Mouse (Mus musculus): Measurements from ENCODE around the gene 7420426K07Rik. TPM values are rescaled to one million over a fixed set of nuclear protein-coding genes. Genes with fewer than 3 reads are reported as not detected.

The 7420426K07Rik gene
- total RNA-seq (2014; fragmentation: Nextera tagmentation) (not detected in 2 replicates), total RNA-seq (2017) (not detected in 2 replicates)

DNA sequence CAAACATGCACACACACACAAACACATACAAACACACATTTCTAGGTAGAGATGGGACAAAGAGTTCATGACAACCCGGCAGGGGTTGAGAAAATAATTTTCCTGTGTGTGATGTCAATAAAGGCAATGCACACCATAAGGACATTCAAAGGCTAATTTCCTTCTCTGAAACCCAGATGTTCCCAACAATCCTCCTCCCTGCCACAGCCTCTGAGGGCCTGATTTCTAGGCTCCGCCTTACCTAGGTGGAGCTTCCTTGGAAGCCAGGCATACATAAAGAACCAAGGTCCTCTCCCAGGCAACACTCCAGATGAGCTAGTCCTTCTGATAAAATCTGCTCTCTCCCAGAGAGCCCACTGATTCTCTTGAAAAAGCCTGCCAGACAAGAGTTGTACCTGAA lies at the start of gene 7420426K07Rik:
Gene 7420426K07Rik (plus strand): TSS at position 301 of the 400 bp plus-strand sequence.
- no peak for ATAC-seq (replicated peaks; ENCODE audit: low FRiP score, low TSS enrichment, poor library complexity, severe bottlenecking)

DNA sequence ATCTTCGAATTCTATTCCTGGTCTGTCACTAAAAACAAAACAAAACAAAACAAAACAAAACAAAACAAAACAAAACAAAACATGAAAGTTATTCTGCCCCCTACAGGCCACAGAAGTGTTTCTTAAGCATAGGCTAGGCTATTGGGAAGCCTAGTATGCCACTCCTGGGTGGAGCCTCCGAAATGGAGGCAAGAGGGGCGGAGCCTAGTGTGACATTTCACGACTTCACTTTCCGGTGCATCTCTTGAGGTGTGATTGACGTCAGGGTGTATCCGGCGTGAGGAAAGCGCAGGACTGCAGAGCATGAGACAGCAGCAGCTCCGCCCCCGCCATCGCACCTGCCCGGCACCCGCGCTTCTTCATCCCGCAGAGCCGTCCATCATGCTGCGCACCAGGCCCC lies 46.7 kb upstream of the 7420426K07Rik start, which contains the start of gene Prr23a2:
Gene Prr23a2 (plus strand): TSS at position 285 of the 400 bp plus-strand sequence.
- no peak for ATAC-seq (replicated peaks; ENCODE audit: low FRiP score, low TSS enrichment, poor library complexity, severe bottlenecking)

DNA sequence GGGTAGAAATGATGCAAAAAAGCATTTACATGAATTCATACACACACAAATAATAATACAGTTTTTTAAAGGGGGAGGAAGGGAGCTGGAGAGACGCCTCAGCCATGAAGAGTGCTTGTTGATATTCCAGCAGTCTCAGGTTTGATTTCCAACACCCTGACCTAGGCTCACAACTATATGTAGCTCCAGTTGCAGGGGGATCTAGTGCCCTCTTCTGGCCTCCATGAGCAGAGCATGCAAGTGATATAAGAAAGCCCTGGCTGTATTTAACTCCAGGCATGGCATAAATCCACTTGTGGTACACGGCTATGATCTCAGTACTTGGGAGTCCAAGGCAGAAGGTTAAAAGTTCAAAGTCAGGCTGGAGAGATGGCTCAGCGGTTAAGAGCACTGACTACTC lies 39.5 kb upstream of the 7420426K07Rik start:
- ATAC-seq (replicated peaks; ENCODE audit: low FRiP score, low TSS enrichment, poor library complexity, severe bottlenecking), result no peak

DNA sequence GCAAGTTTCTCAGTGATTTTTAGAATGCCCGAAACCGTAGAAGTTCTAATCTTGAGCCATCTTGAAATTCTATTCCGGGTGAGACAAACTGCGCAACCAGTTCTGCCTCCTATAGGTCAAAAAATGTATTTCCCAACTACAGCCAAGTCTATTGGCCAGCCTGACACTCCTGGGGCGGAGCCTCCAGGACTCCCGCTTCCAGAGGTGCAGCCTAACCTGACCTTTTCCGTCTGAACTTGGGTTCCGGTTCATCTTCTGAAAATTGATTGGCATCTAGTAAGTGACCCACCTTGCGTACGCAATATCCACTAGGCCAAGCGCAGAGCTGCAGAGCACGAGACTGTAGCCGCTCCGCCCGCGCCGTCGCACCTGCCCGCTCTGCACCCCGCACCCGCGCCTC lies 38.3 kb upstream of the 7420426K07Rik start, which contains the start of gene Prr23a3:
Gene Prr23a3 (plus strand): TSS at position 197 of the 400 bp plus-strand sequence.
- ATAC-seq (replicated peaks; ENCODE audit: low FRiP score, low TSS enrichment, poor library complexity, severe bottlenecking), result no peak

DNA sequence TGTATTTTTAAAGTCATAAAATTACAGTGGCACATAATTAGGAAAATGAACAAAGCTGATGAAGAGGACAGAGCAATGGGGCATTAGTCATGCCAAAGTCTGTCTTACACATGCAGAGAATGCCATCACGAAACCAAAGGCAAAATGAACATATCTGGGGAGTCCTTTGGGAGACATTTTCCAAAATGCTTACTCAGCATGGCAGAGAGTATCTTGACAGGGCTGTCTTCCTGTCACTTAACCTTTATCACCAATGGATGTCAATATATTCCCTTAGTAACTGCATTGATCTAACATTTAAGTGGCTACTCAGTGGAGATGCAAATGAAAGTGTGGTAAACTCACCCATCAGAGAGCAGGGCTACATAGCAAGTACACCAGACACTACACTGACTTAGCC lies 1.4 kb upstream of the 7420426K07Rik start:
- ATAC-seq (replicated peaks; ENCODE audit: low FRiP score, low TSS enrichment, poor library complexity, severe bottlenecking), result no peak

DNA sequence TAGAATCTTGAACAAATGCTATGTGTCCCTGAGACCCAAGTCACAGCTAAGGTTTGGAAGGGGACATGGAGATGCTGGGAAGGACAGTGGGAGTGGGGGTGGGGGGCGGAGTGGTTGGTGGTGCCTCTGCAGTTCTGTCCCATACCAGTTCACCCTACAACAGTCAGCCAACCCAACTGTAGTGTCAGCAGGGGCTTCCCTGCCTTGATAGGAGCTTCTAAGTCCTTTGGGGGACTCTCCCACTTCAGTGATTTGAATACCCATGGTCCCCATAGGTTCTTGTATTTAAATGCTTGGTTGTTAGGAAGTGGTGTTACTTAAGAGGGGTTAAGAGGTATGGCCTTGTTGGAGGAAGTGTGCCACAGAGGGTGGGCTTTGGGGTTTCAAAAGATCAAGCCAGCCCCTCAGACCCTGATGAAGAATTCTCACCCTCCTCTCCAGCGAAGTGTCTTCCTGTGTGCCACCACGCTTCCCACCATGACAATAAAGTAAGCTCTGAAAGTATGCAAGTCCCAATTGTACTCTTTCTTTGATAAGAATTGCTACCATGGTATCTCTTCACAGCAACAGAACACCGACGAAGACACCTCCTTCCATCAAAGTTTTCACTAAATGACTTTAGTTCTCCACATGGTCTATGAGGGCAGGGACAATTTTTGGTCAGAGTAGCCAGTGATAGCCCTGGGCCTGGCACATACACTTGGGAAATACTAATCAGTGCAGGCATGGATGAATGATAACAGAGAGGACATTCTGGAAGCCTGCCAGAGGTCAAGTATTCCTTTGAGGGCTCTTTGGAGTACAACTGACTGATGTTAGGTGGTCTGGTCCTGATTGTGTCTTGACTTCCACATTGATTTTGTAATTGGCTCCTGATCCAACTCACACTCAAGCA lies 18.0 kb downstream of the 7420426K07Rik start:
- no peak for ATAC-seq (replicated peaks; ENCODE audit: low FRiP score, low TSS enrichment, poor library complexity, severe bottlenecking)

DNA sequence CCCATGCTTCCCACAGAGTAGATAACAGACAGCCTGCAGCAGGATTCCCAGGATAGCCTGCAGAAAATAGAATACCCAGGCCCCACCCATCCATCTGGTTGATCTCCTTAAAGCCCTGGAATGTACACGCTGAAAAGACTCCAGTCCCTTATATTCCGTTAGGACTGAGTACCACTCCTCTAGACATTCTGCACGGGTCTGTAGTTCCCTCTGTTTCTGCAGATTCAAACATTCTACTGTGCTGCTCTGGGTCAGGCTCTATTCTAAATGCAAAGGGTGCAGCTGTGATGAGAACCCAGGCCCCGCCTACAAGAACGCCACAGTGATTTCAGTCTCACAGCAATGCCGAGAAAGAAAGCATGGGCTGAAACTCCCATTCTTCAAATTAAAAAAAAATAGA lies 20.2 kb downstream of the 7420426K07Rik start:
- no peak for ATAC-seq (replicated peaks; ENCODE audit: low FRiP score, low TSS enrichment, poor library complexity, severe bottlenecking)

DNA sequence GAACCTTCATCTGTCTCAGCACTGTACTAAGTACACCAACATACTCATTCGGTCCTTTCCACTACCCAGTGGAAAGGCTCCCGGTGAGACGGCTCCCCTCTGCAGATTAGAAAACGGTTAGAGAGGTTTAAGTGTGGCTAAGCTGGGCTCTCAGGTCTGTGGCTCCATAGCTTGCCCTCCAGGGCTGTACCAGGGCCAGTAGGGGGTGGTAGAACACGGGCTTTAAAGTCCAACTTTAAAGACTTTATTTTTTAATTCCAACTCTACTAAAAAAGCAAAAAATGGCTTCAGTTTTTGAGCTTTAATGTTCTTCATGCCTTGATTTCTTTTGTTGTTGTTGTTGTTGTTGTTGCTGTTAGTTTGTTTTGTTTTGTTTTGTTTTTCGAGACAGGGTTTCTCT lies 21.3 kb downstream of the 7420426K07Rik start:
- no peak for ATAC-seq (replicated peaks; ENCODE audit: low FRiP score, low TSS enrichment, poor library complexity, severe bottlenecking)

DNA sequence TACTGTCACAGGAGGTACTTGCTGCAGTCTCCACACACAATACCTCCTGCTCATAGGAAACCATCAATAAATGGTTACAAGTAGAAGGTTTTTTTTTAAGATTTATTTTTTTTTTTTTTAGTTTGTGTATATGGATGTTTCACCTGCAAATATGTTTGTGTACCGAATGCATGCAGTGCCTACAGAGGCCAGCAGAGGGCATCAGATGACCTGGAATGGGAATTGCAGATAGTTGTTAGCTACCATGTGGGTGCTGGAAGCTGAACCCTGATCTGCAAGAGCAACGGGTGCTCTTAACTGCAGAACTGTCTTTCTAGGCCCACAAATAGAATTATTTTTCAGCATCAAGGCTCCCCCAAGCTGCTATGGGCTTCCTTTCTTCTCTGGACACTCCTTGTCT lies 26.6 kb downstream of the 7420426K07Rik start:
- no peak for ATAC-seq (replicated peaks; ENCODE audit: low FRiP score, low TSS enrichment, poor library complexity, severe bottlenecking)

DNA sequence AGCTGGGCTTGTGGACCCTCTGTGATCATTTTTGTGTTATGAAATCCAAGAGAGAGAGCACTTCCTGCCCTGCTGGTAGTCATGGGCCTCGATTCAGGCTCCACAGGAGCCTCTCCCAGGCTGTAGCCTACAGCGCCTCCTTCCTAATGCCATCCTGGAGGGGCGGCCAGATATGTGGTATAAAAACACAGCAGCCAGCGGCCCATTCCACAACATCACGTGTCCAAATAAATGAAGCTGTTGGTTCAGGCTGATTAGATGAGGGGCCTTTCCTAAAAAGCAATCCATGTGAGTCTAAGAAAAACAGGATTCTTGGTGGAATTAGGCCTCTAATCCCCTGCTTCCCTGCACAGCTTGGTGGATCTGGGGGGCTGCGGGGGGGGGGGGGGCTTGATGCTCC lies 30.0 kb downstream of the 7420426K07Rik start:
- ATAC-seq (replicated peaks; ENCODE audit: low FRiP score, low TSS enrichment, poor library complexity, severe bottlenecking), result no peak

DNA sequence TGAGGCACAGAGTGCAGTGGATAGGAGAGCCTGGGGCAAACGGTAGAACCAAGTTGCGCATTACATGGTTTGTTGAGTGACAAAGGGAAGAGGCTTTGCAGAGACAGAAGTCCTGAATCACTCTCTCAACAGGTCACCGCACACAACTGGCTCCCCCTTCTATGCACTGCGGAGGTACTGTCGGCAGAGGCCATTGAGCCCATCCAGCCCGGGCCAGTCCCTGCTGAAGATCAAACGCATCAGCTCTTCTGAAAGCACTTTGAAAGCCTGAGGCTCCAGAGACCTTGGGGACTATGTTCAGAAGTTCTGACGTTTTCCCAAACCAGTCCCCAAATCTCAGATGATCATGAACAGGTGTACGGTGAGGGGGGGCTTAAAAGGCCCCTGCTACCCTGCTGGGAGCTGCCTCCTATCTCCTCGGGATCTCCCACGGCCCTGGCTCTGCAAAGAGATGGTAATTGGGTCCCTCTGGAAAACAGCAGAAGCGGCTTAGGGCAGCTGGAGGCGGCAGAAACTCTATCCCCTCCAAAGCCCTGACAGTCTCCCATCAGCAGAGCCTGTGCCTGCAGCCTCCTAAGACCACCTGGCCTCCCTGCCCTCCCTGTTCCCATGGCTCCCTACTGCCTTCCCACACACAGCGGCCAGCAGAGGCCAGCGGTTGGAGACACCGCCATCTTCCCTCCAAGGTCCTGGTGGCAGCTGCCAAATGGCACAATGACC lies 32.4 kb downstream of the 7420426K07Rik start:
- ATAC-seq (replicated peaks; ENCODE audit: low FRiP score, low TSS enrichment, poor library complexity, severe bottlenecking), result no peak

DNA sequence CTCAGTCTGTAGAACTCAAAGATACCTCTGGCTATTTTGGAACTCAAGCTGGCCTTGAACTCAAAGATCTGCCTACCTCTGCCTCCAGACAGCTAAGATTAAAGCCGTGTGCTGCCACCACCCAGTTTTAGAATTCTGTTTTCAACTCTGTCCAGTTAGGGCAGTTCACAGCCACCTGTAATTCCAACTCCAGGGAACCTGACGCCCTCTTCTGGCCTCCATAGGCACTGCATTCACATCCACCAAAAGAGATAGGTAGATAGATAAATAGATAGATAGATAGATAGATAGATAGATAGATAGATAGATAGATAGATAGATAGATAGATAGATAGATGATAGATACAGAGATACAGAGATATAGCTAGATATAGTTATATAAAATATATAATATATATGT lies 36.4 kb downstream of the 7420426K07Rik start:
- ATAC-seq (replicated peaks; ENCODE audit: low FRiP score, low TSS enrichment, poor library complexity, severe bottlenecking), result no peak

DNA sequence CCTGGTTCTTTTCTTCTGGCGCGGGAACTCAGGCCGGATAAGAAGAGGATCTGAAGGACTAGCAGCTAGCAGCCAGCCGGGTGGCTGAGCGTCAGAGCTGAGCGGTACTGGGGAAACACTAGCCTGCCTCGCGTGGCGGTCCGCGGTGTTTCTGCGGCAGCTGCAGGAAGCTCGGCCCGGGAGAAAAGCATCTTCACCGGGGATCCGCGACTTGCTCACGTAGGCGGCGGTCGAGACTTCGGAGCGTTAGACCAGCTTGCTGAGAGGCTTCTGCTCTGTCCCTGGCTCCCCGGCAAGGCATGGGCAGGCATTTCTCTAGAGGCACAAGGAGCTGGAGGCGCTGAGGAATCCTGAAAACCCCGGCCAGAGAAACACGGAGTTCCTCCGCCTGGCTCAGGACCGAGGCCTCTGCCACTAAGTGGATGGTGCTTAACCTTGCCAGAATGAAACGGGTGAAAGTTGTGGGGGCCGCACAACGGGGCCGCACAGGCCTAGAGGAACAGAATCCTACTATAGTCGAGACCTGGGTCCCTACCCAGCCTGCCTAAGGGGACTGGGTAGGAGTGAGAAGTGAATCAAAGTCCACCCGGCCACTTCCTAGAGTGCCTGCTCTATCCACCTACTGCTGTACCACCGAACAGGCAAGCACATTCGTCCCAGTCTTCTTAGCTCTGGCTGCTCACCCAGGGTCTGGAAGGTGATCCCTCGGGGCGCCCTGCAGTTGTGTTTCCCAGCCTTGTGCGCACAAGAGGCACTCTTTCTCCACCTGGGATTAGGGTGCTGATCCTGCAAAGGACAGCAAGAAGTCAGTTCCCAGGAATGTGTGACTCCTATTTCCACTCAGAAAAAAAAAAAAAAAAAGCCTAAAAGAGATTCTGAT lies 49.5 kb downstream of the 7420426K07Rik start:
- ATAC-seq (replicated peaks; ENCODE audit: low FRiP score, low TSS enrichment, poor library complexity, severe bottlenecking), result no peak

DNA sequence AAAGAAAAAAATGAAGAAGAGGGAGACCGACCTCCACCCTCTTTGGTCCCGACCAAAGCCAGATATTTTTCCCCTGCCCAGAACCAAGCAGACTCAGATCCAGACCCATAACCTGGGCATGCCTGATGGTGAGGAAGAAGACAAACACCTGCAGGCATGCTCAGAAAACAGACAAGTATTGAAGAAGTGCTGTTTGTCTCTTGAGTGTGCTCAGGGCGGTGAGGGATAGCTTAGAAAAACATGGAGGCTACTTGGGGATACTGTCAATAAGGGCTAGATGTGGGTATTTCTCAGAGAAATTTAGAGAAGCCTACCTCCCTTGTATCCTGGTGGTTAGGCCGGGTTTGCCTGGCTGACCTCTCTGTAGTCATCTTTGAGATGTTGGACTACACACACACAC lies 50.4 kb downstream of the 7420426K07Rik start:
- ATAC-seq (replicated peaks; ENCODE audit: low FRiP score, low TSS enrichment, poor library complexity, severe bottlenecking), result no peak

DNA sequence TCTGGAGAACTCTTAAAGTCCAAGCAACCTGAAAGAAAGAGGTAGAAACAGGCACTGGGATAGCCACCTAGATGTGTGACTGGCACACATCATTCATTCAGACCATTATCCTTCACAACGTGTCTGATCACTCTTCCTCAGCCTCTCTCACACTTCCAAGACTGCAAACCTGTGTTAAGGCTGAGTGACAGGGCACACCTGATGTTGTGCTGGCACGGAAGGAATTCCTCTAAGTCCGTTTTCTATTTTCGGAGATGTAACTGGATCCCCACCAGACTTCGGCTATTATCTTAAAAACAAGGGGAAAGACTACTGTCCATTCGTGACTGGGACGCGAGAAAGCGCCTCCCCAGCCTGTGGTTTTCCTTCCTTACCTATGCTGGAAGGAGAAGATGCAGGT lies 50.9 kb downstream of the 7420426K07Rik start:
- no peak for ATAC-seq (replicated peaks; ENCODE audit: low FRiP score, low TSS enrichment, poor library complexity, severe bottlenecking)

Other genes starting within 250 kb of the 7420426K07Rik start
- gene Prr23a1, start 60.6 kb upstream of the 7420426K07Rik start, total RNA-seq (2014; fragmentation: Nextera tagmentation), result not detected in 2 replicates
- gene Prr23a1, start 60.6 kb upstream of the 7420426K07Rik start, total RNA-seq (2017), result not detected in 2 replicates
- not detected in 2 replicates for gene Prr23a2, start 46.6 kb upstream of the 7420426K07Rik start, total RNA-seq (2014; fragmentation: Nextera tagmentation)
- gene Prr23a2, start 46.6 kb upstream of the 7420426K07Rik start, total RNA-seq (2017), result not detected in 2 replicates
- gene Prr23a3, start 38.4 kb upstream of the 7420426K07Rik start, total RNA-seq (2014; fragmentation: Nextera tagmentation), result not detected in 2 replicates
- gene Prr23a3, start 38.4 kb upstream of the 7420426K07Rik start, total RNA-seq (2017), result not detected in 2 replicates
- not detected in 2 replicates for gene Foxl2, start 52.2 kb downstream of the 7420426K07Rik start, total RNA-seq (2014; fragmentation: Nextera tagmentation)
- gene Foxl2, start 52.2 kb downstream of the 7420426K07Rik start, total RNA-seq (2017), result not detected in 2 replicates
- 27.4 and 46.4 TPM in 2 replicates for gene Faim, start 83.3 kb downstream of the 7420426K07Rik start, total RNA-seq (2014; fragmentation: Nextera tagmentation)
- 60.5 and 144 TPM in 2 replicates for gene Faim, start 83.3 kb downstream of the 7420426K07Rik start, total RNA-seq (2017)
- gene Gm1123, start 132.6 kb downstream of the 7420426K07Rik start, total RNA-seq (2014; fragmentation: Nextera tagmentation), result not detected in 2 replicates
- not detected in 2 replicates for gene Gm1123, start 132.6 kb downstream of the 7420426K07Rik start, total RNA-seq (2017)
- gene Pik3cb, start 237.5 kb downstream of the 7420426K07Rik start, total RNA-seq (2014; fragmentation: Nextera tagmentation), result 9.5 and 14.1 TPM in 2 replicates
- gene Pik3cb, start 237.5 kb downstream of the 7420426K07Rik start, total RNA-seq (2017), result 2.9 and 5.5 TPM in 2 replicates

All from megakaryocyte-erythroid progenitor cell, adult 5-6 weeks (primary cell).